Mouse (Mus musculus) liver, embryonic 14.5 days (tissue): Measurements from ENCODE around the gene Cfap70. TPM values are rescaled to one million over a fixed set of nuclear protein-coding genes. Genes with fewer than 3 reads are reported as not detected.

Experiments used
- ATAC-seq: fragments of 200-750 bp; cut with Nextera tagmentation; 2 replicates; pipeline ENCODE4 v1.8.0; 2017; ENCODE audit warnings: moderate number of reproducible peaks, mild to moderate bottlenecking, moderate library complexity; ENCODE audit not compliant: insufficient read depth
- DNase-seq, 3 experiments: peaks; one replicate each; pipeline ENCODE4 v3.0.0-alpha.2; 2012 to 2013; ENCODE audit warnings: low read depth in 3 of 3, low spot score in 3 of 3
- H3K27ac ChIP-seq: fragments of 300-500 bp; sonication (generic); 2 replicates; pipeline ENCODE4 v1.5.1; 2014; ENCODE audit warnings: moderate library complexity, mild to moderate bottlenecking, control low read depth, inconsistent platforms
- H3K27me3 ChIP-seq: fragments of 300-500 bp; sonication (generic); 2 replicates; pipeline ENCODE4 v1.6.1; 2014; ENCODE audit warnings: mild to moderate bottlenecking, low read length, moderate library complexity; ENCODE audit not compliant: control insufficient read depth, insufficient read depth
- H3K36me3 ChIP-seq: fragments of 300-500 bp; sonication (generic); replicated peaks from 2 replicates; pipeline ENCODE4 v1.6.1; 2014; ENCODE audit warnings: low read depth; ENCODE audit not compliant: control insufficient read depth, insufficient read depth
- H3K4me1 ChIP-seq, 2 experiments: fragments of 200-500 bp in 1 of 2; fragments of 300-500 bp in 1 of 2; sonication (generic) in 1 of 2; replicated peaks; 2 replicates each; pipeline ENCODE4 v1.6.1; 2012 to 2014; ENCODE audit warnings: antibody characterized with exemption in 1 of 2, inconsistent platforms in 1 of 2, low read length in 1 of 2; ENCODE audit not compliant: control insufficient read depth in 2 of 2, insufficient read depth in 2 of 2
- H3K4me2 ChIP-seq: fragments of 300-500 bp; sonication (generic); 2 replicates; pipeline ENCODE4 v1.6.1; 2014; ENCODE audit warnings: low read depth, mild to moderate bottlenecking, control low read depth, moderate library complexity
- H3K4me3 ChIP-seq, 2 experiments: fragments of 200-500 bp in 1 of 2; fragments of 300-500 bp in 1 of 2; sonication (generic) in 1 of 2; 2 replicates each; pipeline ENCODE4 v1.5.1; 2012 to 2014; ENCODE audit warnings: low read depth in 2 of 2, low read length in 2 of 2, mild to moderate bottlenecking in 2 of 2, control low read depth in 1 of 2, inconsistent platforms in 1 of 2, moderate library complexity in 1 of 2; ENCODE audit not compliant: insufficient read depth in 1 of 2
- H3K9ac ChIP-seq: fragments of 300-500 bp; sonication (generic); replicated peaks from 2 replicates; pipeline ENCODE4 v1.6.1; 2014; ENCODE audit warnings: mild to moderate bottlenecking, control low read depth, moderate library complexity
- H3K9me3 ChIP-seq: fragments of 300-500 bp; sonication (generic); 2 replicates; pipeline ENCODE4 v1.6.1; 2016; ENCODE audit warnings: low read length, mixed read lengths; ENCODE audit not compliant: control insufficient read depth
- CTCF ChIP-seq: IDR thresholded peaks from 2 replicates; pipeline ENCODE4 v1.5.1; 2016; ENCODE audit warnings: antibody characterized with exemption, low read depth, control low read depth
- EP300 ChIP-seq: IDR thresholded peaks from 2 replicates; pipeline ENCODE4 v1.6.1; 2016; ENCODE audit warnings: antibody characterized with exemption, low read depth
- WGBS: fragments of 180-500 bp; shearing (Covaris S2); extraction: QIAGEN DNeasy Blood & Tissue Kit; methylation state at CpG from one replicate; pipeline ENCODE4 v1.1.7; 2014; ENCODE audit not compliant: insufficient replicate concordance; 5-methylcytosine and 5-hydroxymethylcytosine counted together
- polyA plus RNA-seq, 2 experiments: library from polyadenylated mRNA; depleted of rRNA in 1 of 2; stranded (reverse) in 1 of 2; unstranded in 1 of 2; fragments of >200 nt; fragmentation: Nextera tagmentation in 1 of 2; extraction: Ambion mirVana in 1 of 2; gene quantifications; 2 replicates each; pipeline versions ENCODE4 v1.2.1 to v1.2.3; 2012 to 2014

The Cfap70 gene
- polyA plus RNA-seq, 2 experiments, result 0.03 to 0.08 TPM

- H3K36me3 ChIP-seq, result no peaks in the 10 kb centered on the region
- ATAC-seq (no peak), DNase-seq (no peak)
- no peak overlapping the region for H3K4me2 ChIP-seq
- no peak overlapping the region for H3K9ac ChIP-seq
- TF ChIP-seq CTCF (no peak), EP300 (no peak)
- no peak overlapping the region for H3K27ac ChIP-seq
- H3K4me1 ChIP-seq, result peaks cover 6 to 7% of the 10 kb centered on the region in 2 experiments; a peak in 3 of 4 replicates
- H3K27me3 ChIP-seq, result no peaks in the 10 kb centered on the region
- no peak overlapping the region for H3K4me3 ChIP-seq
- no peaks in the 10 kb centered on the region for H3K9me3 ChIP-seq
- 73% methylated on average over 9 of the region's 9 CpGs for WGBS
These were observed 54.8 kb downstream of the Cfap70 start for GRCm38 (mm10) chr14:20397220-20397619.

GRCm38 (mm10) chr14:20393205-20393913 lies 58.7 kb downstream of the Cfap70 start, which contains the start of gene Mrps16:
TSS of gene Mrps16 (minus strand) at chr14:20393634.
- Histone ChIP-seq H3K9me3 (no peaks in the 10 kb centered on the region), H3K4me3 (peak within 1 kb of the TSS; percentile 84 to 88), H3K9ac (peak within 1 kb of the TSS; percentile 92), H3K4me1 (peaks cover 8 to 12% of the 10 kb centered on the region in 2 experiments), H3K4me2 (peak within 1 kb of the TSS; percentile 83), H3K36me3 (peaks cover 9% of the 10 kb centered on the region), H3K27me3 (no peaks in the 10 kb centered on the region), H3K27ac (peak within 1 kb of the TSS; percentile 41)
- ATAC-seq (peak; percentile 88), DNase-seq (peak; percentile 95 to 96 (median 95))
- TF ChIP-seq EP300, result peak; percentile 47; the same call in 1 of the 2 replicates
- TF ChIP-seq CTCF, result peak; percentile 90
- WGBS, result under 1% methylated on average over 68 of the region's 68 CpGs

GRCm38 (mm10) chr14:20392326-20392725 lies 59.7 kb downstream of the Cfap70 start:
- DNase-seq (peak in 1 of 3 experiments; percentile 24), ATAC-seq (no peak)
- H3K27me3 ChIP-seq, result no peaks in the 10 kb centered on the region
- H3K4me3 ChIP-seq, result peak overlapping the region in 1 of 2 experiments; percentile 84; a peak in 2 of 4 replicates
- H3K4me2 ChIP-seq, result peak overlapping the region; percentile 83
- TF ChIP-seq CTCF (no peak), EP300 (no peak)
- no peak overlapping the region for H3K27ac ChIP-seq
- WGBS, result 30% methylated on average over 4 of the region's 4 CpGs
- H3K36me3 ChIP-seq, result peaks cover 12% of the 10 kb centered on the region
- H3K9me3 ChIP-seq, result no peaks in the 10 kb centered on the region
- H3K9ac ChIP-seq, result no peak overlapping the region
- peaks cover 13 to 18% of the 10 kb centered on the region in 2 experiments for H3K4me1 ChIP-seq

- DNase-seq, result no peak
- peaks cover 24 to 26% of the 10 kb centered on the region in 2 experiments for H3K4me1 ChIP-seq
- H3K9ac ChIP-seq, result peak overlapping the region; percentile 67
- H3K4me2 ChIP-seq, result peak overlapping the region; percentile 96
- no peak for ATAC-seq
- no peaks in the 10 kb centered on the region for H3K27me3 ChIP-seq
- no peaks in the 10 kb centered on the region for H3K9me3 ChIP-seq
- peaks cover 37% of the 10 kb centered on the region for H3K36me3 ChIP-seq
- peak overlapping the region in 1 of 2 experiments; percentile 93; a peak in 2 of 4 replicates for H3K4me3 ChIP-seq
- TF ChIP-seq CTCF, result no peak
- peak overlapping the region; percentile 75; the same call in 1 of the 2 replicates for H3K27ac ChIP-seq
- 76% methylated on average over 8 of the region's 8 CpGs for WGBS
These were observed 62.5 kb downstream of the Cfap70 start for GRCm38 (mm10) chr14:20389446-20390079.
